Mouse (Mus musculus) forebrain, embryonic 12.5 days (tissue): ENCODE results near the gene Habp2. TPM values are rescaled to one million over a fixed set of nuclear protein-coding genes. Genes with fewer than 3 reads are reported as not detected.
"Not testable (repeated sequence)": the region's sequence is repeated elsewhere in the genome, so short reads cannot be mapped to it uniquely, and the experiment has no call there.

Source experiments
- ATAC-seq: fragments of 200-750 bp; cut with Nextera tagmentation; 2 replicates; pipeline ENCODE4 v1.8.0; 2017; ENCODE audit warnings: moderate TSS enrichment; ENCODE audit not compliant: low FRiP score
- H3K27ac ChIP-seq: fragments of 300-500 bp; sonication (generic); 2 replicates; pipeline ENCODE4 v1.5.1; 2016; ENCODE audit warnings: mild to moderate bottlenecking
- H3K27me3 ChIP-seq: fragments of 300-500 bp; sonication (generic); 2 replicates; pipeline ENCODE4 v1.6.1; 2016; ENCODE audit warnings: mild to moderate bottlenecking
- H3K36me3 ChIP-seq: fragments of 300-500 bp; sonication (generic); replicated peaks from 2 replicates; pipeline ENCODE4 v1.6.1; 2016; ENCODE audit warnings: mild to moderate bottlenecking
- H3K4me1 ChIP-seq: fragments of 300-500 bp; sonication (generic); 2 replicates; pipeline ENCODE4 v1.6.1; 2016
- H3K4me2 ChIP-seq: fragments of 300-500 bp; sonication (generic); 2 replicates; pipeline ENCODE4 v1.6.1; 2016; ENCODE audit warnings: mild to moderate bottlenecking, moderate library complexity
- H3K4me3 ChIP-seq: fragments of 300-500 bp; sonication (generic); replicated peaks from 2 replicates; pipeline ENCODE4 v1.5.1; 2016; ENCODE audit warnings: mild to moderate bottlenecking
- H3K9ac ChIP-seq: fragments of 300-500 bp; sonication (generic); 2 replicates; pipeline ENCODE4 v1.6.1; 2016; ENCODE audit warnings: mild to moderate bottlenecking
- H3K9me3 ChIP-seq: fragments of 300-500 bp; sonication (generic); 2 replicates; pipeline ENCODE4 v1.6.1; 2016
- WGBS: fragments of 180-500 bp; shearing (Covaris S2); methylation state at CpG from one replicate; pipeline ENCODE4 v1.1.7; 2016; 5-methylcytosine and 5-hydroxymethylcytosine counted together
- polyA plus RNA-seq: library from polyadenylated mRNA; unstranded; fragments of >200 nt; fragmentation: Nextera tagmentation; extraction: Ambion mirVana; gene quantifications from 2 replicates; pipeline ENCODE4 v1.2.1, GENCODE M21; 2016

Gene Habp2
- polyA plus RNA-seq, 1 experiment from 2014 or later = not detected

- Histone ChIP-seq H3K36me3 (no peaks in the 10 kb centered on the region), H3K4me2 (no peak overlapping the region), H3K9me3 (no peaks in the 10 kb centered on the region), H3K9ac (no peak overlapping the region), H3K4me3 (no peak overlapping the region), H3K4me1 (peaks cover 43% of the 10 kb centered on the region), H3K27me3 (peaks cover 19% of the 10 kb centered on the region; the same call in 1 of the 2 replicates), H3K27ac (no peak overlapping the region)
- no peak for ATAC-seq
- WGBS = 80% methylated on average over 3 of the region's 3 CpGs
Observed at GRCm38 (mm10) chr19:56346016-56346415, 59.1 kb downstream of the Habp2 start.

DNA sequence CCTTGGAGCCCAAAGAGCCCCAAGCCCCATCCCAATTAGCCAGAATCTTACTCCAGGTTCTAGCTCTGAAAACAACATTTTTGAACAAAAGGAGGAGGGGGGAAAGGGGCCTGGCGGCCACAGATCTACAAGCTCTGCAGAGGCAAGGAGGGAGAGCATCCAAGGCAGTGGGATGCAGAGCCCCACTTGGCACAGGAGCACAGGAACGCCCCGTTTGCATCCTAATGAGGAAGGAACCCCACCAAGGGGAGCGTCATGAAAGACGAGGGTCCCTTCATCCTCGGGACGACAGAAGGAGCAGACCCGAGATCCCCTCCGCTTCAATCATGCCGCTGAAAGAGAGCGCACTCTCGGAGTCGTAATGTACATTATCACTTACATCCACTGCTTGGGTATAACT, 59.8 kb downstream of the Habp2 start:
- no peaks in the 10 kb centered on the region for H3K9me3 ChIP-seq
- no peak overlapping the region for H3K27ac ChIP-seq
- no peak overlapping the region for H3K9ac ChIP-seq
- no peak for ATAC-seq
- no peak overlapping the region for H3K4me2 ChIP-seq
- 38% methylated on average over 13 of the region's 13 CpGs for WGBS
- H3K36me3 ChIP-seq = no peaks in the 10 kb centered on the region
- no peak overlapping the region for H3K4me3 ChIP-seq
- H3K4me1 ChIP-seq = peaks cover 43% of the 10 kb centered on the region
- peaks cover 12% of the 10 kb centered on the region; the same call in 1 of the 2 replicates for H3K27me3 ChIP-seq

DNA sequence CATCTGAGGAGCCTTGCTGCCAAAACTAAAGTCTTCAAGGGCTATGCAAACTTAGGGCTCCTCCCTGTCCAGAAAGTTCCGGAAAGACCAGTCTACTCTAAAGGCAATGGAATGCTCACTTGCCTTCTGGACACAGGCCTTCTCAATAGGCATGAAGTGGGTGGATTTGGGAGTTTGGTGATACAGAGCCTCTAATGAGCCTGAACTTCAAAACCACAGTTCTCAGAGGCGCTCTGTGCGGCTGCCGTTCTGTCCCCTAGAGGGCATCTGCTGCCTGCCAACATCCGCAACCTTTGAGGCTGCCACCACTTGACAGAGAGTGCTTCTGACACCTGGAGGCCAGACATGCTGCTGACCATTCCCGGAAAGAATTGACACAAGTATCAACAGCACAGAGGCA, 62.4 kb downstream of the Habp2 start:
- Histone ChIP-seq H3K4me3 (no peak overlapping the region), H3K27me3 (peaks cover 6% of the 10 kb centered on the region; the same call in 1 of the 2 replicates), H3K36me3 (no peaks in the 10 kb centered on the region), H3K27ac (no peak overlapping the region), H3K4me2 (no peak overlapping the region), H3K9ac (no peak overlapping the region), H3K9me3 (0 out of 2 replicates have a peak, but pooled peaks cover 6% of the 10 kb centered on the region), H3K4me1 (peaks cover 35% of the 10 kb centered on the region)
- ATAC-seq = no peak
- WGBS = 33% methylated on average over 6 of the region's 6 CpGs

DNA sequence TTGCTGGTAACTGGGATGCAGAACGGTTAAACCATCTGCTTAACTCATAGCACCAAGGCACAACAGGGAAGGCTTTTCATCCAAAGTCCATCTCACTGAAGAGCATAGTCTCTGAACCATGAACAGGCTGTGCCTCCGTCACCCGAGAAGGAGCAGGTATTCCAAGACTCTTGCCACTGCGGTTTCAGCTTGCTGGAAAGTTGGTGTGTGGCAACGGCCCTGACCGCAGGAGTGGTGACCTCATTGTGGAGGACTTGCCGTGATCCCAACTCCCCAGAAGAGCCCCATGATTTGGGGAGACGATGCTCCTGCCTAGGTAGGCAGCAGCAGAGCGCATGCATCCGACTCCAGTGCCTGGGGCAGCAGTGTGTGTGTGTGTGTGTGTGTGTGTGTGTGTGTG, 66.8 kb downstream of the Habp2 start:
- Histone ChIP-seq H3K27ac (no peak overlapping the region), H3K27me3 (0 out of 2 replicates have a peak, but pooled peaks cover 3% of the 10 kb centered on the region), H3K9me3 (0 out of 2 replicates have a peak, but pooled peaks cover 6% of the 10 kb centered on the region), H3K4me3 (no peak overlapping the region), H3K4me1 (peaks cover 13% of the 10 kb centered on the region), H3K9ac (no peak overlapping the region), H3K4me2 (no peak overlapping the region), H3K36me3 (no peaks in the 10 kb centered on the region)
- 88% methylated on average over 10 of the region's 10 CpGs for WGBS
- no peak for ATAC-seq

GRCm38 (mm10) chr19:56355201-56355600, 68.3 kb downstream of the Habp2 start:
- ATAC-seq = no peak
- H3K9ac ChIP-seq = no peak overlapping the region
- H3K27me3 ChIP-seq = 0 out of 2 replicates have a peak, but pooled peaks cover 3% of the 10 kb centered on the region
- H3K36me3 ChIP-seq = no peaks in the 10 kb centered on the region
- H3K4me2 ChIP-seq = no peak overlapping the region
- 93% methylated on average over 12 of the region's 12 CpGs for WGBS
- no peak overlapping the region for H3K4me3 ChIP-seq
- H3K27ac ChIP-seq = no peak overlapping the region
- H3K4me1 ChIP-seq = peaks cover 5% of the 10 kb centered on the region
- 0 out of 2 replicates have a peak, but pooled peaks cover 6% of the 10 kb centered on the region for H3K9me3 ChIP-seq

GRCm38 (mm10) chr19:56356480-56357373, 69.8 kb downstream of the Habp2 start:
- Histone ChIP-seq H3K4me2 (no peak overlapping the region), H3K4me3 (no peak overlapping the region), H3K9me3 (0 out of 2 replicates have a peak, but pooled peaks cover 6% of the 10 kb centered on the region), H3K36me3 (no peaks in the 10 kb centered on the region), H3K9ac (no peak overlapping the region), H3K4me1 (no peaks in the 10 kb centered on the region), H3K27ac (no peak overlapping the region), H3K27me3 (0 out of 2 replicates have a peak, but pooled peaks cover 3% of the 10 kb centered on the region)
- 38% methylated on average over 17 of the region's 17 CpGs for WGBS
- ATAC-seq = no peak

GRCm38 (mm10) chr19:56357374-56357708, 70.4 kb downstream of the Habp2 start:
- H3K27ac ChIP-seq, H3K9me3 ChIP-seq, H3K4me1 ChIP-seq, H3K36me3 ChIP-seq, ATAC-seq, H3K4me2 ChIP-seq, H3K27me3 ChIP-seq, H3K9ac ChIP-seq, H3K4me3 ChIP-seq: not testable (repeated sequence)
- WGBS = 86% methylated on average over 2 of the region's 2 CpGs

DNA sequence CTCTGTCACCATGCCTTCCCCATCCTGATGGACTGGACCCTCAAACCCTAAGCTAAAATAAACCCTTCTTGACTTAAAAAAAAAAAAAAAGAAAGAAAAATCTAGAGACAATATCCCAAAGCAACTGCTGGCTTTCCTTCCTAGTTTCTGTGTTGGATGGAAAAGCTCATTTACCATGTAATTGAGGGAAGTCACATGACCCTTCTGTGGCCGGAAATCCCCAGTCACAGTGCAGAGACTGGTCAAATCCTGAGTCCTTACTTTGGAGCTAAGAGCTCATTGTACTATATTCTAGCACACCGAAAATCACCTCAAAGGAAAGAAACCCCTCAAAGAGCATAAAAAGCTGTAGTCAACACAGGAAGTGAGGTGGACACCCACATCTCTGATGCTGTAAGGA, 72.0 kb downstream of the Habp2 start:
- no peak overlapping the region for H3K27ac ChIP-seq
- no peak overlapping the region for H3K9ac ChIP-seq
- H3K9me3 ChIP-seq = no peaks in the 10 kb centered on the region
- H3K27me3 ChIP-seq = 0 out of 2 replicates have a peak, but pooled peaks cover 3% of the 10 kb centered on the region
- WGBS = 83% methylated on average over 2 of the region's 2 CpGs
- H3K4me2 ChIP-seq = no peak overlapping the region
- ATAC-seq = no peak
- no peaks in the 10 kb centered on the region for H3K36me3 ChIP-seq
- H3K4me1 ChIP-seq = 0 out of 2 replicates have a peak, but pooled peaks cover under 1% of the 10 kb centered on the region
- no peak overlapping the region for H3K4me3 ChIP-seq

- no peaks in the 10 kb centered on the region for H3K36me3 ChIP-seq
- H3K4me1 ChIP-seq = 0 out of 2 replicates have a peak, but pooled peaks cover 6% of the 10 kb centered on the region
- WGBS = 62% methylated on average over 15 of the region's 15 CpGs
- H3K27me3 ChIP-seq = no peaks in the 10 kb centered on the region; the same call in 1 of the 2 replicates
- H3K27ac ChIP-seq = no peak overlapping the region
- H3K4me3 ChIP-seq = no peak overlapping the region
- H3K9ac ChIP-seq = no peak overlapping the region
- no peaks in the 10 kb centered on the region for H3K9me3 ChIP-seq
- ATAC-seq = no peak
- no peak overlapping the region for H3K4me2 ChIP-seq
Observed at GRCm38 (mm10) chr19:56363721-56364460, 77.0 kb downstream of the Habp2 start.

DNA sequence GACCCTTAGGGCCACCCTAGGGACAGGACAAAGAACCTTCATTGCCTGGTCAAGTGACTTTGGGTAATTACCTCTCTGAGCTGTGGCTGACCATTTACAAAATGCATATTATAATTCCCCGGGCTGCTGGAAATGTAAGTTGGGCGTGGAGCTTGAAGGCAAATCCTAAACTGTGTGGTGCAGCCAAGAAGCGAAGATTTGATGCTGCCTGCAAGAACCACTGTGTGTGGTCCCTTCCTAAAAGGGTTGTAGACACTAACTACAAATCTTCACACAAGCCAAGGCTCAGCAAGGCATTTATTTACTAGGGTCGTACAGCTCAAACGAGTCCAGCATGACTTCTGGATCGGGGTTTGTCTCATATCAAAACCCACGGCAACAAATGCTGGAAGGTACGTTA, 77.6 kb downstream of the Habp2 start:
- 90% methylated on average over 8 of the region's 8 CpGs for WGBS
- Histone ChIP-seq H3K4me2 (no peak overlapping the region), H3K4me3 (no peak overlapping the region), H3K4me1 (0 out of 2 replicates have a peak, but pooled peaks cover 6% of the 10 kb centered on the region), H3K36me3 (no peaks in the 10 kb centered on the region), H3K27me3 (no peaks in the 10 kb centered on the region; the same call in 1 of the 2 replicates), H3K27ac (no peak overlapping the region), H3K9me3 (no peaks in the 10 kb centered on the region), H3K9ac (no peak overlapping the region)
- no peak for ATAC-seq

GRCm38 (mm10) chr19:56366168-56366567, 79.2 kb downstream of the Habp2 start:
- ATAC-seq = no peak

DNA sequence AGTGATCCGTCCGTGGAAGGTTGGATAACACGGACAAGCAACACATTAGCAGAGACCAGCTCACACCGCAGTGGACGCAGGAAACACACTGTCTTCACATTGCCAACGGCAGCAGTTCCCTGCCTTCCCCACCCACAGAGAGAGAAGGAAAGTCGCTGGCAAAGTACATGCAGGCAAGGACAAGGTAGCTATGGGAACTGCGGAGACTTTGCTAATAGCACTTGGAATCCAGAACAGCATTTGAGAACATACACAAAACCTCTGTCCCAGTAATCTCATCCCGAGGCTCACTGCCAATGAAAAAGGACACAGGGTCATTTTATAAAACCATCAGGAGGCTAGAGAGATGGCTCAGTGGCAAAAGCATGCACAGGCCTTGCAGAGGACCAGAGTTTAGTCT, 79.7 kb downstream of the Habp2 start:
- Histone ChIP-seq H3K4me1 (0 out of 2 replicates have a peak, but pooled peaks cover 6% of the 10 kb centered on the region), H3K36me3 (no peaks in the 10 kb centered on the region), H3K4me3 (no peak overlapping the region), H3K27me3 (no peaks in the 10 kb centered on the region; the same call in 1 of the 2 replicates), H3K9ac (no peak overlapping the region), H3K27ac (no peak overlapping the region), H3K4me2 (no peak overlapping the region), H3K9me3 (no peaks in the 10 kb centered on the region)
- WGBS = 78% methylated on average over 9 of the region's 9 CpGs
- no peak for ATAC-seq

More at GRCm38 (mm10) chr19:56366168-56366567, 79.2 kb downstream of the Habp2 start:
- WGBS = 84% methylated on average over 11 of the region's 11 CpGs
- Histone ChIP-seq H3K9ac (no peak overlapping the region), H3K27ac (no peak overlapping the region), H3K36me3 (no peaks in the 10 kb centered on the region), H3K27me3 (no peaks in the 10 kb centered on the region; the same call in 1 of the 2 replicates), H3K4me1 (0 out of 2 replicates have a peak, but pooled peaks cover 6% of the 10 kb centered on the region), H3K4me3 (no peak overlapping the region), H3K4me2 (no peak overlapping the region), H3K9me3 (no peaks in the 10 kb centered on the region)
